ENCODE assay signal across 2 mouse cellular contexts in genomic region chr7:24546634-24547389, GRCm38 (mm10).
TF ChIP-seq lines count a peak whose summit lies in the region.

No protein-coding gene starts in this region.

TF ChIP-seq in C2C12, 6 proteins besides CTCF, POLR2A, EP300 and RAD21:
- TF ChIP-seq MYOD1 (IDR thresholded peaks at IDR 0.05; ENCODE audit: control insufficient read depth, insufficient read length, low read depth) (peak; percentile 95), USF1 (IDR thresholded peaks at IDR 0.05; ENCODE audit: low read depth) (no peak)
TF ChIP-seq in C2C12: peak in this region for 1.

TF ChIP-seq in myocyte, 11 proteins besides CTCF, POLR2A, EP300 and RAD21:
- TF ChIP-seq SRF (IDR thresholded peaks at IDR 0.05; ENCODE audit: control insufficient read depth, insufficient read length, low read depth) (peak; percentile 34), TCF12 (IDR thresholded peaks at IDR 0.05; ENCODE audit: insufficient read depth, poor library complexity, severe bottlenecking) (peak; percentile 25), MYOD1 (IDR thresholded peaks at IDR 0.05; ENCODE audit: control insufficient read depth in 1 of 3, insufficient read length in 2 of 3, low read depth in 2 of 3) (peak; percentile 51 to 89 (median 87)), TCF3 (IDR thresholded peaks at IDR 0.05; ENCODE audit: insufficient read length, low read depth) (no peak), MYOG (IDR thresholded peaks at IDR 0.05; ENCODE audit: control insufficient read depth in 1 of 3, insufficient read depth in 1 of 3, insufficient read length in 2 of 3, low read depth in 2 of 3) (peak; percentile 49 to 82 (median 68)), E2F4 (IDR thresholded peaks at IDR 0.05; ENCODE audit: insufficient read depth) (peak; percentile 78), MAX (IDR thresholded peaks at IDR 0.05; ENCODE audit: low read depth) (no peak), POLR2AphosphoS2 (IDR thresholded peaks at IDR 0.05; ENCODE audit: insufficient read length, low read depth) (no peak), CEBPB (IDR thresholded peaks at IDR 0.05; ENCODE audit: insufficient read depth, poor library complexity, severe bottlenecking) (no peak), USF1 (IDR thresholded peaks at IDR 0.05; ENCODE audit: low read depth) (no peak), REST (IDR thresholded peaks at IDR 0.05; ENCODE audit: insufficient read depth, insufficient read length) (no peak)
TF ChIP-seq in myocyte: peak in this region for 5.
